Mouse (Mus musculus) limb, embryonic 14.5 days (tissue): ENCODE measurements around the gene Gm8947. TPM values are rescaled to one million over a fixed set of nuclear protein-coding genes. Genes with fewer than 3 reads are reported as not detected.
"Not testable (repeated sequence)": the region's sequence is repeated elsewhere in the genome, so short reads cannot be mapped to it uniquely, and the experiment has no call there.

Source experiments
- ATAC-seq: fragments of 200-750 bp; cut with Nextera tagmentation; 2 replicates; pipeline ENCODE4 v1.8.0; 2017; ENCODE audit warnings: low read depth, moderate number of reproducible peaks, moderate TSS enrichment; ENCODE audit not compliant: low FRiP score
- DNase-seq: peaks from one replicate; pipeline ENCODE4 v3.0.0-alpha.2; 2015; ENCODE audit warnings: low spot score
- H3K27ac ChIP-seq: fragments of 300-500 bp; sonication (generic); replicated peaks from 2 replicates; pipeline ENCODE4 v1.5.1; 2014; ENCODE audit warnings: low read depth, mild to moderate bottlenecking, low read length, moderate library complexity, mixed read lengths
- H3K27me3 ChIP-seq: fragments of 300-500 bp; sonication (generic); 2 replicates; pipeline ENCODE4 v1.6.1; 2014; ENCODE audit warnings: low read length, mixed read lengths; ENCODE audit not compliant: control insufficient read depth, insufficient read depth
- H3K36me3 ChIP-seq: fragments of 300-500 bp; sonication (generic); 2 replicates; pipeline ENCODE4 v1.6.1; 2014; ENCODE audit warnings: mild to moderate bottlenecking, low read length, moderate library complexity, mixed read lengths; ENCODE audit not compliant: control insufficient read depth, insufficient read depth
- H3K4me1 ChIP-seq: fragments of 300-500 bp; sonication (generic); 2 replicates; pipeline ENCODE4 v1.6.1; 2014; ENCODE audit warnings: antibody characterized with exemption, low read length, mixed read lengths; ENCODE audit not compliant: control insufficient read depth, insufficient read depth
- H3K4me2 ChIP-seq: fragments of 300-500 bp; sonication (generic); replicated peaks from 2 replicates; pipeline ENCODE4 v1.6.1; 2014; ENCODE audit warnings: low read depth, mild to moderate bottlenecking, low read length, moderate library complexity; ENCODE audit not compliant: severe bottlenecking
- H3K4me3 ChIP-seq: fragments of 300-500 bp; sonication (generic); replicated peaks from 2 replicates; pipeline ENCODE4 v1.5.1; 2014; ENCODE audit warnings: low read length
- H3K9ac ChIP-seq: fragments of 300-500 bp; sonication (generic); 2 replicates; pipeline ENCODE4 v1.6.1; 2014; ENCODE audit warnings: mild to moderate bottlenecking, low read depth, low read length, moderate library complexity; ENCODE audit not compliant: severe bottlenecking
- H3K9me3 ChIP-seq: fragments of 300-500 bp; sonication (generic); 2 replicates; pipeline ENCODE4 v1.6.1; 2016; ENCODE audit warnings: low read length; ENCODE audit not compliant: control insufficient read depth
- POLR2A ChIP-seq: fragments of 200-500 bp; IDR thresholded peaks from 2 replicates; pipeline ENCODE4 v1.8.0; 2012; ENCODE audit warnings: inconsistent platforms, mild to moderate bottlenecking, moderate library complexity, borderline replicate concordance; ENCODE audit not compliant: insufficient read depth, insufficient read length; ENCODE audit errors: extremely low read depth
- WGBS: fragments of 180-500 bp; shearing (Covaris S2); extraction: QIAGEN DNeasy Blood & Tissue Kit; methylation state at CpG from one replicate; pipeline ENCODE4 v1.1.7; 2014; 5-methylcytosine and 5-hydroxymethylcytosine counted together
- polyA plus RNA-seq, 2 experiments: library from polyadenylated mRNA; depleted of rRNA in 1 of 2; stranded (reverse) in 1 of 2; unstranded in 1 of 2; fragments of >200 nt; fragmentation: Nextera tagmentation in 1 of 2; extraction: Ambion mirVana in 1 of 2; gene quantifications; 2 replicates each; pipeline versions ENCODE4 v1.2.1 to v1.2.3; 2012 to 2014

Gene Gm8947
- polyA plus RNA-seq, 2 experiments, result 0.06 TPM; not detected in 1

DNA sequence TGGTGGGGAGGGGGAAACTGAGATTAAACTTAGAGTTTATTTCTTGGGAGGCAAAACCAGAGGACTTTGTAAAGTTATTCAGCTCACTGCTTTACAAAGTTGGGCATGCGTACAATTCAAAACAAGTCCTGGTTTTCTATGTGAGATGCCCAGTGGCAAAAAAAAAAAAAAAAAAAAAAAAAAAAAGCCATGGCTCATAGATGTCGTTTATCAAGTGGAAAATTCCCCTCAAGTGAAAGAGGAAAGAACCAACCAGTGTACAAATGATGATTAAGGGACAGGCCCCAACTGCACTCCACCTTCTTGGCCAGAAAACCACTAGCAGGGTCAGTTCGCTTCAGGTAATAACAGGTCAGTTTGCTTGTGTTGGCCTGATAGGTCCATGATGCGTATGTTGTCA, 3.7 kb upstream of the Gm8947 start:
- Histone ChIP-seq H3K4me3 (no peak overlapping the region), H3K27ac (no peak overlapping the region), H3K9me3 (no peaks in the 10 kb centered on the region), H3K9ac (no peak overlapping the region), H3K4me1 (no peaks in the 10 kb centered on the region), H3K36me3 (no peaks in the 10 kb centered on the region), H3K4me2 (no peak overlapping the region), H3K27me3 (no peaks in the 10 kb centered on the region)
- ATAC-seq, result no peak
- no peak for DNase-seq
- 81% methylated on average over 4 of the region's 4 CpGs for WGBS
- TF ChIP-seq POLR2A, result no peak

DNA sequence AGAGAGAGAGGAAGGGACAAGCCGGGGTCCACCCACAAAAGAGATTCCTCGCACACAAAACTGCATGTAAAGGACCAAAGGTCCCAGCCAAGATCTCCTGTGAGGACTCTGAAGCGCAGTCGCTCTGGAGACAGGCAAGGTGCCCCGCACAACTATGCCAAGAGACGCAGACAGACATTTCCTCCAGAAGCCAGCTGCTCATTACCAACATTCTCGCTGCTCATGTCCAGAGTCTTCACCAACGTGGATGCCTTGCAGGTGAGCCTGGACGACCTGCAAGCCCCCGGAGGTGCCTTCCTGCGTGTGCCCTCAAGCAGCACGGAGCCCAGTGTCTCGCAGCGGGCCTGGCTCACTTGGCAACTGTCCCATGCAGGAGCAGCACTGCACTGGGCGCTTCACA, 563 bp downstream of the Gm8947 start:
- not testable (repeated sequence) for H3K4me2 ChIP-seq, H3K4me1 ChIP-seq, H3K4me3 ChIP-seq, ATAC-seq, H3K9ac ChIP-seq, H3K27me3 ChIP-seq, H3K27ac ChIP-seq, H3K36me3 ChIP-seq, DNase-seq, H3K9me3 ChIP-seq
- 85% methylated on average over 8 of the region's 15 CpGs for WGBS

DNA sequence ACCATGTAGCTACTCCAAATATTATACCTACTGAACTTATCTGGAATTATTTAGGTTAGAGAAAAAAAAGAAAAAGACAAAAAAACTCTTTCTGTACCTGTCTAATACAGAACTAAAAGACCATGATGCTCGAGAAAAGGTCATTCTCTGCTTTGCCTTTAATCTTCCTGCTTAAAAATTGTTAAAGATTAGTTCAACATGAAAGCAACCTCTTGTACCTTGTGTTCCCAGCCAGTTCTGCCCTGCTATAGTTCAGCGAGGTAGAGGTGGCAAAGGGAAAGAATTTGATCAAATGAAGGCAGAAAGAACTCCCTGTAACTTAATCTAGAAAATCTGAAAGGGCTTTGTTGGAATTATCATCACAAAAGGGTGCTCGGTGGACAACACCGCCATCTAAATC, 3.8 kb downstream of the Gm8947 start:
- H3K4me1 ChIP-seq, DNase-seq, H3K9me3 ChIP-seq, H3K36me3 ChIP-seq, H3K27ac ChIP-seq, H3K4me3 ChIP-seq, H3K9ac ChIP-seq, ATAC-seq, H3K27me3 ChIP-seq, H3K4me2 ChIP-seq: not testable (repeated sequence)
- WGBS, result 72% methylated on average over 4 of the region's 4 CpGs

DNA sequence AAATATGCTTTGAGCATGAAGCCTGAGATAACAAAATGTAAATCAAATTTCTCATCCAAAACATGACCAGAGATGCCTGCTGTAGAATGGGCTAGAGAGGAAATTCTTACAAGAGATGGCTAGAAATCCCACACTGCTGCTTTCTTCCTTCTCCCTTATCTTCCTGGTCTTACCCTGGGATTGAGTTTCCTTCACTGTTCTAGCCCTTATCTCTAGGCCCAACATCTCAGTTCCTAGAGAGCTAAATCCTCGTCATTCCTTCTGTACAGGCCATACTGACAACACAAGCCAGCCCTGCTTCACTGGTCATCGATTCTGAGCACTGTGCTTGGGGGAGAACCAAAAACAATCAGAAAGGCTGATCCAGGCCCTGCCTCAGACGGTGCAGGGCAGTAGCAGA, 4.5 kb downstream of the Gm8947 start:
- not testable (repeated sequence) for H3K27me3 ChIP-seq, H3K9ac ChIP-seq, ATAC-seq, H3K4me1 ChIP-seq, H3K9me3 ChIP-seq, H3K27ac ChIP-seq, H3K36me3 ChIP-seq, H3K4me3 ChIP-seq, H3K4me2 ChIP-seq, DNase-seq
- WGBS, result 83% methylated on average over 3 of the region's 3 CpGs

DNA sequence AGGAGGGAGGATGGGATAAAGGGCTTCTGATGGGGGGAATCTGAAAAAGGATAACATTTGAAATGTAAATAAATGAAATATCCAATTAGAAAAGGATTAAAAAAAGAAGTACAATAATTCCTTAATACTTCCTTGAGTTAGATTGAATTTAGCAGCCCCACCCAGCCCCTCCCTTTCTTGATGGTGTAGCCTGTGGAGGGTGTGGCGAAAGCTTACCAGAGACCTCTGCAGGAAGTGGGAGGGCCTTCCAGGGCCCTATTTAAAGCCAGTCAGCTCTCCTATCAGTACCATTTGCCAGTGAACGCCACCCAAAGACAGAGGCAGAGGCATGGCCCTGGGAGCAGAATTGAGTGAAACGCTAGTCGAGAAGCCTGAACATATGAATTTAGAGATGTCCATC, 5.9 kb downstream of the Gm8947 start, which contains the start of gene Gm47995:
Gene Gm47995, plus strand, starts transcription at position 329 of the 400 bp plus-strand sequence.
- not testable (repeated sequence) for H3K27ac ChIP-seq, H3K36me3 ChIP-seq, H3K9ac ChIP-seq, DNase-seq, H3K4me3 ChIP-seq, ATAC-seq, H3K27me3 ChIP-seq, H3K4me2 ChIP-seq, H3K9me3 ChIP-seq, H3K4me1 ChIP-seq
- WGBS, result 79% methylated on average over 2 of the region's 4 CpGs

DNA sequence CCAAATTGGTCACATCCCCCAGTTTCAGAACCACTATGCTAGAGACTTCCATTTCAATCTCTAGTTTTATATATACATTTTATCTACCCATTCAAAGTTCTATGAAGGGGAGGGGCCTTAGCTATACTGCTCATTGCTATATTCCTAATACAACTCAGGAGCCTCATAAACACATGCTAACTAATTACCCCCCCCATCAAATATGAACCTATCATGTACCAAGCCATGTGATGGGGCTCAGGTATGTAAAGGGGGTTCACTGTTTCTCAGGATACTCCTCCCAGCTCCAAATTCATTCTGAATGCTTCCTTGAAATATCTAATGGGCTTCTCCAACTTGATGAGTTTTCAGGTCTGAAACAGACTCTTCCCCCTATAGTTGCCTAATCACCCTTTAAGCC, 8.4 kb downstream of the Gm8947 start:
- not testable (repeated sequence) for H3K27me3 ChIP-seq, DNase-seq, ATAC-seq, H3K9me3 ChIP-seq, H3K4me1 ChIP-seq, H3K36me3 ChIP-seq, H3K9ac ChIP-seq, H3K4me3 ChIP-seq, H3K4me2 ChIP-seq, H3K27ac ChIP-seq

DNA sequence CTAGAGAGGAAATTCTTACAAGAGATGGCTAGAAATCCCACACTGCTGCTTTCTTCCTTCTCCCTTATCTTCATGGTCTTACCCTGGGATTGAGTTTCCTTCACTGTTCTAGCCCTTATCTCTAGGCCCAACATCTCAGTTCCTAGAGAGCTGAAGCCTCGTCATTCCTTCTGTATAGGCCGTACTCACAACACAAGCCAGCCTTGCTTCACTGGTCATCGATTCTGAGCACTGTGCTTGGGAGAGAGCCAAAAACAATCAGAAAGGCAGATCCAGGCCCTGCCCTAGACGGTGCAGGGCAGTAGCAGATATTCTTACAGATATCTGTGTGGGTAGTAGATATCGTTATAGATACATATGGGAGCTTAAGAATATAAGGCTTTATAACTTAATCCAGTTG, 10.6 kb downstream of the Gm8947 start:
- not testable (repeated sequence) for H3K9me3 ChIP-seq, H3K4me2 ChIP-seq, ATAC-seq, DNase-seq, H3K36me3 ChIP-seq, H3K4me1 ChIP-seq, H3K27ac ChIP-seq, H3K27me3 ChIP-seq, H3K4me3 ChIP-seq, H3K9ac ChIP-seq
- WGBS, result 72% methylated on average over 3 of the region's 5 CpGs

DNA sequence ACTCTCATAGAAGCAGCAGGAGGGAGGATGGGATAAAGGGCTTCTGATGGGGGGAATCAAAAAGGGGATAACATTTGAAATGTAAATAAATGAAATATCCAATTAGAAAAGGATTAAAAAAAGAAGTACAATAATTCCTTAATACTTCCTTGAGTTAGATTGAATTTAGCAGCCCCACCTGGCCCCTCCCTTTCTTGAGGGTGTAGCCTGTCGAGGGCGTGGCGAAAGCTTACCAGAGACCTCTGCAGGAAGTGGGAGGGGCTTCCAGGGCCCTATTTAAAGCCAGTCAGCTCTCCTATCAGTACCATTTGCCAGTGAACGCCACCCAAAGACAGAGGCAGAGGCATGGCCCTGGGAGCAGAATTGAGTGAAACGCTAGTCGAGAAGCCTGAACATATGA, 11.6 kb downstream of the Gm8947 start, which contains the start of gene 3110040M04Rik:
Gene 3110040M04Rik, plus strand, starts transcription at position 304 of the 400 bp plus-strand sequence.
- no CpG with 5 or more reads among the region's 6 CpGs for WGBS

More for the DNA sequence above, 11.6 kb downstream of the Gm8947 start, which contains the start of gene 3110040M04Rik:
- H3K4me2 ChIP-seq, H3K36me3 ChIP-seq, H3K27me3 ChIP-seq, H3K4me3 ChIP-seq, H3K9ac ChIP-seq, H3K9me3 ChIP-seq, H3K27ac ChIP-seq, ATAC-seq, H3K4me1 ChIP-seq, DNase-seq: not testable (repeated sequence)
